Mouse (Mus musculus): ENCODE measurements around the gene Plekha6.

Gene Plekha6

GRCm38 (mm10) chr1:133183141-133183925 is 19.3 kb downstream of the Plekha6 start:
- DNase-seq, result no peak

- peak; percentile 44 for DNase-seq
These were observed 24.1 kb downstream of the Plekha6 start for GRCm38 (mm10) chr1:133187948-133188680.

GRCm38 (mm10) chr1:133188719-133189118 is 24.7 kb downstream of the Plekha6 start:
- DNase-seq, result no peak

- DNase-seq, result no peak
These were observed 25.5 kb downstream of the Plekha6 start for GRCm38 (mm10) chr1:133189471-133189870.

GRCm38 (mm10) chr1:133190550-133190949 is 26.5 kb downstream of the Plekha6 start:
- no peak for DNase-seq

GRCm38 (mm10) chr1:133196181-133196580 is 32.2 kb downstream of the Plekha6 start:
- DNase-seq, result no peak

GRCm38 (mm10) chr1:133197266-133197665 is 33.3 kb downstream of the Plekha6 start:
- no peak for DNase-seq

- no peak for DNase-seq
These were observed 35.7 kb downstream of the Plekha6 start for GRCm38 (mm10) chr1:133199706-133200105.

- peak; percentile 60 for DNase-seq
These were observed 37.5 kb downstream of the Plekha6 start for GRCm38 (mm10) chr1:133201499-133201898.

- no peak for DNase-seq
These were observed 39.7 kb downstream of the Plekha6 start for GRCm38 (mm10) chr1:133203701-133204100.

GRCm38 (mm10) chr1:133204341-133204849 is 40.4 kb downstream of the Plekha6 start:
- DNase-seq, result peak; percentile 67

- DNase-seq, result no peak
These were observed 41.0 kb downstream of the Plekha6 start for GRCm38 (mm10) chr1:133204985-133205384.

GRCm38 (mm10) chr1:133208086-133208815 is 44.2 kb downstream of the Plekha6 start:
- DNase-seq, result no peak

GRCm38 (mm10) chr1:133209036-133209435 is 45.0 kb downstream of the Plekha6 start:
- DNase-seq, result no peak

GRCm38 (mm10) chr1:133209482-133209881 is 45.5 kb downstream of the Plekha6 start:
- DNase-seq, result no peak

- DNase-seq, result no peak
These were observed 46.0 kb downstream of the Plekha6 start for GRCm38 (mm10) chr1:133209901-133210516.

- no peak for DNase-seq
These were observed 46.8 kb downstream of the Plekha6 start for GRCm38 (mm10) chr1:133210766-133211165.

GRCm38 (mm10) chr1:133212273-133212672 is 48.3 kb downstream of the Plekha6 start:
- DNase-seq, result no peak

- no peak for DNase-seq
These were observed 49.1 kb downstream of the Plekha6 start for GRCm38 (mm10) chr1:133213098-133213497.

GRCm38 (mm10) chr1:133213901-133214300 is 49.9 kb downstream of the Plekha6 start:
- no peak for DNase-seq

- DNase-seq, result no peak
These were observed 50.8 kb downstream of the Plekha6 start for GRCm38 (mm10) chr1:133214672-133215359.

GRCm38 (mm10) chr1:133215360-133215700 is 51.3 kb downstream of the Plekha6 start:
- no peak for DNase-seq
